8 mouse cellular contexts compared by ENCODE assay signal in genomic region chr14:20082536-20083325, GRCm38 (mm10). TPM values are rescaled to one million over a fixed set of nuclear protein-coding genes. Genes with fewer than 3 reads are reported as not detected.
A peak's percentile ranks its signal among the peaks of the same experiment; 100 is the strongest.
DNase-seq lines count a peak whose midpoint lies in the region; ATAC-seq lines count a peak whose summit lies in the region.

No protein-coding gene starts in this region.

- peak; percentile 98 for ATAC-seq in forebrain, embryonic 14.5 days
- ATAC-seq in neural tube, embryonic 15.5 days (ENCODE audit: low FRiP score), result peak; percentile 98

- peak overlapping the region; percentile 85 for H3K4me2 ChIP-seq in forebrain, embryonic 14.5 days (ENCODE audit: low read length)
- peak overlapping the region; percentile 80 for H3K4me2 ChIP-seq in neural tube, embryonic 15.5 days

- WGBS in forebrain, embryonic 14.5 days, result 3% methylated on average over 55 of the region's 56 CpGs
- WGBS in neural tube, embryonic 15.5 days, result 2% methylated on average over 56 of the region's 56 CpGs

- no peaks in the 10 kb centered on the region for H3K9me3 ChIP-seq in forebrain, embryonic 14.5 days (replicated peaks; ENCODE audit: control insufficient read depth, low read length)
- H3K9me3 ChIP-seq in neural tube, embryonic 15.5 days (replicated peaks), result no peaks in the 10 kb centered on the region

- peaks cover 11% of the 10 kb centered on the region for H3K4me1 ChIP-seq in forebrain, embryonic 14.5 days (ENCODE audit: control insufficient read depth, insufficient read depth, low read length)
- peaks cover 21% of the 10 kb centered on the region for H3K4me1 ChIP-seq in neural tube, embryonic 15.5 days

- peak overlapping the region; percentile 58 for H3K4me3 ChIP-seq in forebrain, embryonic 14.5 days (ENCODE audit: low read depth, low read length)
- peak overlapping the region; percentile 62 for H3K4me3 ChIP-seq in neural tube, embryonic 15.5 days (replicated peaks)

- peak overlapping the region; percentile 95 for H3K27ac ChIP-seq in forebrain, embryonic 14.5 days (ENCODE audit: low read depth, low read length)
- peak overlapping the region; percentile 97 for H3K27ac ChIP-seq in neural tube, embryonic 15.5 days (replicated peaks)

- intact Hi-C loops in heart, postnatal 14 days (cut with DNase I), result no loop called here

- no peaks in the 10 kb centered on the region for H3K27me3 ChIP-seq in forebrain, embryonic 14.5 days (replicated peaks; ENCODE audit: control insufficient read depth, insufficient read depth, low read length)
- no peaks in the 10 kb centered on the region for H3K27me3 ChIP-seq in neural tube, embryonic 15.5 days (replicated peaks)

- DNase-seq in ES-CJ7 (ENCODE audit: low read depth, low spot score), result peak; percentile 97
- peak; percentile 95 for DNase-seq in cerebellum, adult 11 months
- peak; percentile 95 for DNase-seq in forebrain, embryonic 14.5 days (ENCODE audit: low spot score)
- peak; percentile 89 to 92 for DNase-seq in heart, postnatal 14 days
- DNase-seq in layer of hippocampus, adult 11-12 months (ENCODE audit: low spot score), result peak; percentile 90
- DNase-seq in lung, adult 18-20 months, result peak; percentile 93 to 95
- DNase-seq in testis, postnatal 14 days (ENCODE audit: low spot score), result peak; percentile 94

- H3K36me3 ChIP-seq in forebrain, embryonic 14.5 days (ENCODE audit: control insufficient read depth, insufficient read depth, low read length), result no peaks in the 10 kb centered on the region
- no peaks in the 10 kb centered on the region for H3K36me3 ChIP-seq in neural tube, embryonic 15.5 days

- H3K9ac ChIP-seq in forebrain, embryonic 14.5 days (ENCODE audit: low read length), result peak overlapping the region; percentile 84
- peak overlapping the region; percentile 75 for H3K9ac ChIP-seq in neural tube, embryonic 15.5 days (replicated peaks)

RNA-seq across cellular contexts. Expression of gene Saysd1, which starts 55.6 kb away (rescaled TPM):
- polyA plus RNA-seq in forebrain, embryonic 14.5 days (2014; fragmentation: Nextera tagmentation; extraction: Ambion mirVana), result 18.4 and 19.3 TPM in 2 replicates
- 1 to 10 TPM; 2.3 to 2.5 TPM for total RNA-seq in heart, postnatal 14 days (2021)
- 11.3 and 11.9 TPM in 2 replicates for polyA plus RNA-seq in neural tube, embryonic 15.5 days (2015; fragmentation: Nextera tagmentation; extraction: Ambion mirVana)

Comparison
In these comparisons a context has a peak if more than half of its experiments do, and no peak if none do; other contexts are left out.
1. Peak in every context shown above with its lines: DNase-seq, ATAC-seq, H3K4me3 ChIP-seq and H3K27ac ChIP-seq.